Mouse (Mus musculus) brown adipose tissue, adult 24 weeks (tissue): ENCODE results near the gene Ak2. TPM values are rescaled to one million over a fixed set of nuclear protein-coding genes. Genes with fewer than 3 reads are reported as not detected.

Experiments used
- H3K27ac ChIP-seq: fragments of 200-500 bp; replicated peaks from 2 replicates; pipeline ENCODE4 v1.5.1; 2012; ENCODE audit warnings: low read depth, mild to moderate bottlenecking, low read length
- H3K4me1 ChIP-seq: fragments of 200-500 bp; 2 replicates; pipeline ENCODE4 v1.6.1; 2012; ENCODE audit warnings: low read length, mixed read lengths; ENCODE audit not compliant: control insufficient read depth, insufficient read depth, insufficient read length
- H3K4me3 ChIP-seq: fragments of 200-500 bp; 2 replicates; pipeline ENCODE4 v1.5.1; 2012; ENCODE audit warnings: low read depth, mild to moderate bottlenecking, low read length, moderate library complexity; ENCODE audit not compliant: insufficient read depth
- polyA plus RNA-seq: library from polyadenylated mRNA; stranded (reverse); fragments of >200 nt; gene quantifications from 2 replicates; pipeline ENCODE4 v1.2.4, GENCODE M21; 2012; ENCODE audit not compliant: missing spikeins, insufficient read depth, insufficient read length

Gene Ak2
- polyA plus RNA-seq, 1 experiment: 382 TPM

- H3K27ac ChIP-seq: no peak overlapping the region
- H3K4me3 ChIP-seq: no peak overlapping the region
- peaks cover 13% of the 10 kb centered on the region for H3K4me1 ChIP-seq
These were observed 24.6 kb downstream of the Ak2 start for GRCm38 (mm10) chr4:129016329-129016728.

GRCm38 (mm10) chr4:129017150-129017549 lies 25.4 kb downstream of the Ak2 start:
- Histone ChIP-seq H3K4me1 (peaks cover 14% of the 10 kb centered on the region), H3K4me3 (no peak overlapping the region), H3K27ac (no peak overlapping the region)

GRCm38 (mm10) chr4:129018788-129019435 lies 27.2 kb downstream of the Ak2 start:
- H3K4me3 ChIP-seq: no peak overlapping the region
- peaks cover 10% of the 10 kb centered on the region; the same call in 1 of the 2 replicates for H3K4me1 ChIP-seq
- H3K27ac ChIP-seq: no peak overlapping the region

- Histone ChIP-seq H3K4me3 (no peak overlapping the region), H3K27ac (no peak overlapping the region), H3K4me1 (peaks cover 10% of the 10 kb centered on the region; the same call in 1 of the 2 replicates)
These were observed 28.0 kb downstream of the Ak2 start for GRCm38 (mm10) chr4:129019788-129020187.

- Histone ChIP-seq H3K27ac (peak overlapping the region; percentile 9; the same call in 1 of the 2 replicates), H3K4me1 (peaks cover 10% of the 10 kb centered on the region; the same call in 1 of the 2 replicates), H3K4me3 (no peak overlapping the region)
These were observed 28.7 kb downstream of the Ak2 start for GRCm38 (mm10) chr4:129020454-129020853.

- no peak overlapping the region; the same call in 1 of the 2 replicates for H3K27ac ChIP-seq
- no peak overlapping the region for H3K4me3 ChIP-seq
- H3K4me1 ChIP-seq: 0 out of 2 replicates have a peak, but pooled peaks cover 10% of the 10 kb centered on the region
These were observed 29.7 kb downstream of the Ak2 start for GRCm38 (mm10) chr4:129021426-129021825.

- no peak overlapping the region for H3K4me3 ChIP-seq
- H3K27ac ChIP-seq: no peak overlapping the region; the same call in 1 of the 2 replicates
- 0 out of 2 replicates have a peak, but pooled peaks cover 10% of the 10 kb centered on the region for H3K4me1 ChIP-seq
These were observed 30.1 kb downstream of the Ak2 start for GRCm38 (mm10) chr4:129021886-129022285.

- 0 out of 2 replicates have a peak, but pooled peaks cover 10% of the 10 kb centered on the region for H3K4me1 ChIP-seq
- H3K27ac ChIP-seq: no peak overlapping the region
- no peak overlapping the region for H3K4me3 ChIP-seq
These were observed 32.1 kb downstream of the Ak2 start for GRCm38 (mm10) chr4:129023884-129024283.

GRCm38 (mm10) chr4:129024775-129025174 lies 33.0 kb downstream of the Ak2 start:
- H3K4me3 ChIP-seq: no peak overlapping the region
- H3K27ac ChIP-seq: no peak overlapping the region
- 0 out of 2 replicates have a peak, but pooled peaks cover 8% of the 10 kb centered on the region for H3K4me1 ChIP-seq

- no peak overlapping the region for H3K4me3 ChIP-seq
- no peak overlapping the region for H3K27ac ChIP-seq
- H3K4me1 ChIP-seq: 0 out of 2 replicates have a peak, but pooled peaks cover 6% of the 10 kb centered on the region
These were observed 33.9 kb downstream of the Ak2 start for GRCm38 (mm10) chr4:129025707-129026106.

- peaks cover 5% of the 10 kb centered on the region; the same call in 1 of the 2 replicates for H3K4me1 ChIP-seq
These were observed 39.0 kb downstream of the Ak2 start for GRCm38 (mm10) chr4:129030746-129031145.

GRCm38 (mm10) chr4:129031408-129031965 lies 39.7 kb downstream of the Ak2 start:
- peaks cover 8% of the 10 kb centered on the region for H3K4me1 ChIP-seq
- no peak overlapping the region for H3K27ac ChIP-seq
- H3K4me3 ChIP-seq: no peak overlapping the region

More at GRCm38 (mm10) chr4:129030746-129031145, 39.0 kb downstream of the Ak2 start:
- H3K27ac ChIP-seq: no peak overlapping the region
- H3K4me3 ChIP-seq: no peak overlapping the region

- H3K4me3 ChIP-seq: no peak overlapping the region
- peaks cover 8% of the 10 kb centered on the region for H3K4me1 ChIP-seq
- H3K27ac ChIP-seq: peak overlapping the region; percentile 38
These were observed 40.6 kb downstream of the Ak2 start for GRCm38 (mm10) chr4:129032133-129032962.

GRCm38 (mm10) chr4:129032963-129033951 lies 41.5 kb downstream of the Ak2 start:
- peaks cover 8% of the 10 kb centered on the region for H3K4me1 ChIP-seq
- H3K27ac ChIP-seq: peak overlapping the region; percentile 24; the same call in 1 of the 2 replicates
- no peak overlapping the region for H3K4me3 ChIP-seq
